Mouse (Mus musculus): ENCODE data around the gene Ghsr.

Ghsr gene

GRCm38 (mm10) chr3:27411286-27411685, 40.1 kb downstream of the Ghsr start:
- no peak for DNase-seq (ENCODE audit: inconsistent ontology term)

- no peak for DNase-seq (ENCODE audit: inconsistent ontology term)
These were observed 42.4 kb downstream of the Ghsr start for GRCm38 (mm10) chr3:27413566-27413965.

DNA sequence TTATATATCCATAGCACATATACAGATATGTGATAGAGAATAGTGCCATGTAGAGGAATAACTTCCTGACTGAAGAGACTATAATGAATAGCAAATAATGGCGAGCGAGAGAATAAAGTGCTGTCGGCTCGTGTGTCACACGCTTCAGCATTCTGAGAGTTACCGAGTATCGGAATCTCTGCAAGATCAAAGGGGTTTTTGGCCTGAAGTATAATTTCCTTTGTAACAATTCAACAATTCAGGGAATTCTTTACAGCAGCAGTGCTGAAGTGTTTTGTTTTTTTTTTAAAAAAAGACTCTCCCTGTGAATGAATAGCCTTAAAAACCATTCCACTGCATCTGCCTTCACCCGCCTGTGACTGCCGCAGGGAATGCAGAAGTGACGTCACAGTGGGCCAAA, 45.6 kb downstream of the Ghsr start:
- DNase-seq (ENCODE audit: inconsistent ontology term): no peak

- no peak for DNase-seq (ENCODE audit: inconsistent ontology term)
These were observed 47.5 kb downstream of the Ghsr start for GRCm38 (mm10) chr3:27418602-27419001.

DNA sequence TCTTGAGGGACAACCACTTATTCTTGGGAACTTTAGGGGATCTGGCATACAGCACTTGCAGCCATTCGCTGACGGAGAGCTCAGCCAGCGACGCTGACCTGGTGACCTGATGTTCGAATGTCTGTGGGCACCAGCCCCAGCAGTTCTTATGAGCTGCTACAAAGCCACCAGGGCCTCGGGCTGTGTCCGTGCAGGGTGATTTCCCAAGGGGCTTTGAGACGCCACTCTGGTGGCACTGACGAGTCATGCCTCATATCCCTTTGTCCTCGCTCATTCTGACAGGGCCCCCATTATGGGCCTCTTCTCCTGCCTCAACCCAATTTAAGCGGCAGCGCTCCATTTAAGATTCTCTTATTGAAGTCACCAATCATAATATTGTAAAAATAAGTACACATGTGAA, 50.8 kb downstream of the Ghsr start:
- no peak for DNase-seq (ENCODE audit: inconsistent ontology term)

GRCm38 (mm10) chr3:27422521-27422920, 51.4 kb downstream of the Ghsr start:
- DNase-seq (ENCODE audit: inconsistent ontology term): no peak

GRCm38 (mm10) chr3:27424049-27424667, 53.0 kb downstream of the Ghsr start:
- no peak for DNase-seq (ENCODE audit: inconsistent ontology term)

GRCm38 (mm10) chr3:27427406-27427805, 56.3 kb downstream of the Ghsr start:
- DNase-seq (ENCODE audit: inconsistent ontology term): no peak
